Mouse (Mus musculus) heart, postnatal 0 days (tissue): ENCODE measurements around the gene Gm14403.
"Not testable (repeated sequence)": the region's sequence is repeated elsewhere in the genome, so short reads cannot be mapped to it uniquely, and the experiment has no call there.

Experiments used
- CTCF ChIP-seq: IDR thresholded peaks from 2 replicates; pipeline ENCODE4 v1.5.1; 2016; ENCODE audit warnings: antibody characterized with exemption, control low read depth, low read depth
- EP300 ChIP-seq: IDR thresholded peaks from 2 replicates; pipeline ENCODE4 v1.6.1; 2016; ENCODE audit warnings: antibody characterized with exemption, low read depth

GRCm38 (mm10) chr2:177499182-177499581, 1.2 kb downstream of the Gm14403 start:
- TF ChIP-seq CTCF, EP300: not testable (repeated sequence)
